Mouse (Mus musculus): ENCODE measurements around the gene Srd5a1. TPM values are rescaled to one million over a fixed set of nuclear protein-coding genes. Genes with fewer than 3 reads are reported as not detected.

The Srd5a1 gene
- polyA plus RNA-seq (2012; rRNA removed): 14.4 and 15.2 TPM in 2 replicates

GRCm38 (mm10) chr13:69611398-69612174 is at the start of gene Srd5a1:
TSS of gene Srd5a1 (minus strand) at chr13:69611442.

DNA sequence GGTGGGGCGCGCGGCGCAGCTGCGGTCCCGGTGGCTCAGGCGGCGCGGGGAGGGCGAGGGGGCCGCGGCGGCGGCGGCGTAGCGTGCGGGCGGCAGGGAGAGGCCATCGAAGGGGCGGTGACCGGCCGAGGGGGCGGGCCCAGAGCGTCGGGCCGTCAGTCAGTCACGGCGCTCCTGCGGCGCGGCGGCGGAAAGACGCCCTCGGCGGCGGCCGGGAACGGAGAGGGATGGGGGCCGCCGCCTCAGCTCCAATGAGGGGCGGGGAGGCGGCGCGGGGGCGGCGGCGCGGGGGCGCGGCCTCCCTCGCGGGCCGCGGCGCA is 76.9 kb downstream of the Srd5a1 start, which contains the start of gene Tent4a:
Gene Tent4a (minus strand): TSS at position 284 of the 320 bp plus-strand sequence.

DNA sequence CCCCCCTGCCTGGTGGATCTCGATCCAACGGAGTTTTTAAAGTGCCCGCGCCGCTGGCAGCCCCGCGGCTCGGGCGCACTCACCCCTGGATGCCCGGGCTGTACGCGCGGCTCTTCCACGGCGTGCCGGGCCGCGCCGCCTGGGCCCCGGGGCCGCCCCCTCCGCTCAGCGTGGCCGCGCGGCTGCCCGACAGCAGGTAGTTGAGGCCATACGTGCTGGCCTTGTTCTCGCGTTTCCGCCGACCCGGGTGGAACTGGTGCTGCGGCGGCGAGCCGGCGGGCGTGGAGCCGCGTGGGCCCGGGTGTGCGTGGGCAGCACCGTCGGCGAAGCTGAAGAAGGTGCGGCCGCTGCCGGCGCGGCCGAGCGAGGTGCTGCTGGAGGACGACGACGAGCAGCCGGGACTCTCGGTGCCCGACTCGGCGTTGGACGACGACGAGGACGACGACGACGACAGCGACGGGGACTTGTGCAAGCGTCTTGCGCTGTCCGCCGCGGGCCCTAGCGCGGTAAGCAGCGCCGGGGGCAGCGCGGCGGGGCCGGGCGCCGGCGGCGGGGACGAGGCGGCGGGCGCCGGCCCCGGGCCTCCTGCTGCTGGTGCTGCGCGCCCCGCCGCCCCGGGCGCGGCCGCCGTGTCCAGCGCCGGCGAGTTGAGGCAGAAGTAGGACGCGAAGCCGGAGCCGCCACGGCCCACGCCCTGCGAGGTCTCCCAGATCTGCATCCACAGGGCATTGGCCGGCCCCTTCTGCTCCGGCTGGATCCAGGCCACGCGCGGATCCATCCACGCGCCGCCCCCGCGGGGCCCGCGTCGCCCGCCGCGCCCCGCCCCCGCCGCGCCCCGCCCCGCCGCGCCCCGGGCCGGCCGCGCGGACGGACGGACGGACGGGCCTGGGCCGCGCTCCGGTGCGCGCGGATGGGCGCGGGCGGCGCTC is 77.6 kb downstream of the Srd5a1 start, which contains the start of gene Nsun2:
Gene Nsun2 (plus strand): TSS at position 342 of the 929 bp plus-strand sequence.

Other genes starting within 250 kb of the Srd5a1 start
- gene Nsun2, start 77.7 kb downstream of the Srd5a1 start, polyA plus RNA-seq (2012; rRNA removed): 72.7 and 74.8 TPM in 2 replicates
- gene Tent4a, start 76.8 kb downstream of the Srd5a1 start, polyA plus RNA-seq (2012; rRNA removed): 26.6 and 28.2 TPM in 2 replicates
- gene Ube2ql1, start 128.4 kb upstream of the Srd5a1 start, polyA plus RNA-seq (2012; rRNA removed): 77.7 and 81.9 TPM in 2 replicates
- gene Med10, start 191.0 kb upstream of the Srd5a1 start, polyA plus RNA-seq (2012; rRNA removed): 88.3 and 99.1 TPM in 2 replicates

All from central nervous system, embryonic 14 days (tissue).